Mouse (Mus musculus) hindbrain, postnatal 0 days (tissue): ENCODE measurements around the gene Fam207a. TPM values are rescaled to one million over a fixed set of nuclear protein-coding genes. Genes with fewer than 3 reads are reported as not detected.
A peak's percentile ranks its signal among the peaks of the same experiment; 100 is the strongest.

Source experiments
- ATAC-seq: fragments of 200-750 bp; cut with Nextera tagmentation; 2 replicates; pipeline ENCODE4 v1.8.0; 2017; ENCODE audit warnings: mild to moderate bottlenecking, moderate TSS enrichment, moderate library complexity
- DNase-seq: peaks from one replicate; pipeline ENCODE4 v3.0.0-alpha.2; 2015; ENCODE audit warnings: low spot score
- H3K27ac ChIP-seq: fragments of 300-500 bp; sonication (generic); 2 replicates; pipeline ENCODE4 v1.5.1; 2014; ENCODE audit warnings: mild to moderate bottlenecking
- H3K27me3 ChIP-seq: fragments of 300-500 bp; sonication (generic); 2 replicates; pipeline ENCODE4 v1.6.1; 2014; ENCODE audit warnings: low read length, mixed read lengths; ENCODE audit not compliant: insufficient read depth
- H3K36me3 ChIP-seq: fragments of 300-500 bp; sonication (generic); 2 replicates; pipeline ENCODE4 v1.6.1; 2014; ENCODE audit warnings: low read length, mixed read lengths; ENCODE audit not compliant: insufficient read depth
- H3K4me1 ChIP-seq: fragments of 300-500 bp; sonication (generic); 2 replicates; pipeline ENCODE4 v1.6.1; 2014; ENCODE audit warnings: antibody characterized with exemption, low read length, mixed read lengths; ENCODE audit not compliant: insufficient read depth
- H3K4me2 ChIP-seq: fragments of 300-500 bp; sonication (generic); 2 replicates; pipeline ENCODE4 v1.6.1; 2014; ENCODE audit warnings: low read depth, mild to moderate bottlenecking, low read length, moderate library complexity, mixed read lengths
- H3K4me3 ChIP-seq: fragments of 300-500 bp; sonication (generic); 2 replicates; pipeline ENCODE4 v1.5.1; 2014; ENCODE audit warnings: low read length
- H3K9ac ChIP-seq: fragments of 300-500 bp; sonication (generic); replicated peaks from 2 replicates; pipeline ENCODE4 v1.6.1; 2014; ENCODE audit warnings: mild to moderate bottlenecking, low read length, moderate library complexity, mixed read lengths
- H3K9me3 ChIP-seq: fragments of 300-500 bp; sonication (generic); 2 replicates; pipeline ENCODE4 v1.6.1; 2016; ENCODE audit warnings: low read length, mixed read lengths
- CTCF ChIP-seq: IDR thresholded peaks from 2 replicates; pipeline ENCODE4 v1.5.1; 2016; ENCODE audit warnings: antibody characterized with exemption, control low read depth, low read depth
- WGBS: fragments of 180-500 bp; shearing (Covaris S2); extraction: QIAGEN DNeasy Blood & Tissue Kit; methylation state at CpG from one replicate; pipeline ENCODE4 v1.1.7; 2014; 5-methylcytosine and 5-hydroxymethylcytosine counted together
- polyA plus RNA-seq: library from polyadenylated mRNA; unstranded; fragments of >200 nt; fragmentation: Nextera tagmentation; extraction: Ambion mirVana; gene quantifications from 2 replicates; pipeline ENCODE4 v1.2.1, GENCODE M21; 2015
- total RNA-seq: library from RNA; depleted of rRNA; stranded (reverse); fragments of >200 nt; gene quantifications from 2 replicates; pipeline ENCODE4 v1.2.3, GENCODE M21; 2014

Fam207a gene
- total and polyA plus RNA-seq, 2 experiments from 2014 or later = 31.8 to 56.2 TPM

- no peak for DNase-seq
- H3K4me1 ChIP-seq = no peaks in the 10 kb centered on the region
- no peak overlapping the region for H3K9ac ChIP-seq
- no peak for ATAC-seq
- WGBS = 84% methylated on average over 6 of the region's 6 CpGs
- H3K9me3 ChIP-seq = no peaks in the 10 kb centered on the region
- no peak overlapping the region for H3K4me3 ChIP-seq
- H3K4me2 ChIP-seq = no peak overlapping the region
- TF ChIP-seq CTCF = no peak
- no peaks in the 10 kb centered on the region for H3K27me3 ChIP-seq
- H3K27ac ChIP-seq = no peak overlapping the region
- no peaks in the 10 kb centered on the region for H3K36me3 ChIP-seq
These were observed 15.7 kb upstream of the Fam207a start for GRCm38 (mm10) chr10:77531026-77532019.

DNA sequence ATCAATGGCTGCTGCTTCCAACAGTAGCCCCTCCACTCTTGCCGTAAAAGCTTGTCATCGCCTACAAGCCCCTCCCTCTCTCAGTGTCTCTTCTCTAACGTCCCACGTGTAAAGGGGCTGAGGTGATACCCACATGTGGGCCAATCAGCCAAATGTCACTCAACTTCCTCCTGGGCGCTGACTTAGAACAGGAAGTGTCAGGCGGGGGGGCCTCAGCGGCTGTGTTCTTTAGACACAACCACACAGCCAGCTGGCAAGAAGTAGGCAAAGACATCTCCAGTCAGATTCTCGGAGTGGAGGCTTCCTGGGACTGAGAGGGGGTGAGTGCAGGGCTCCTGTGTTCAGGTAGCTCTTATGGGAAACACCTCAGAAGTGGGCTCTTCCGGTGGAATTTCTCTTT is 14.6 kb upstream of the Fam207a start, which contains the start of gene Itgb2:
Itgb2 (plus strand) TSS at position 113 of the 400 bp plus-strand sequence.
- WGBS = 71% methylated on average over 9 of the region's 9 CpGs
- no peak within 1 kb of the TSS for H3K9ac ChIP-seq
- no peaks in the 10 kb centered on the region for H3K9me3 ChIP-seq
- H3K27ac ChIP-seq = no peak within 1 kb of the TSS
- no peak within 1 kb of the TSS for H3K4me2 ChIP-seq
- TF ChIP-seq CTCF = no peak
- no peaks in the 10 kb centered on the region for H3K36me3 ChIP-seq
- ATAC-seq (no peak), DNase-seq (no peak)
- H3K4me1 ChIP-seq = no peaks in the 10 kb centered on the region
- H3K4me3 ChIP-seq = no peak within 1 kb of the TSS
- no peaks in the 10 kb centered on the region for H3K27me3 ChIP-seq

DNA sequence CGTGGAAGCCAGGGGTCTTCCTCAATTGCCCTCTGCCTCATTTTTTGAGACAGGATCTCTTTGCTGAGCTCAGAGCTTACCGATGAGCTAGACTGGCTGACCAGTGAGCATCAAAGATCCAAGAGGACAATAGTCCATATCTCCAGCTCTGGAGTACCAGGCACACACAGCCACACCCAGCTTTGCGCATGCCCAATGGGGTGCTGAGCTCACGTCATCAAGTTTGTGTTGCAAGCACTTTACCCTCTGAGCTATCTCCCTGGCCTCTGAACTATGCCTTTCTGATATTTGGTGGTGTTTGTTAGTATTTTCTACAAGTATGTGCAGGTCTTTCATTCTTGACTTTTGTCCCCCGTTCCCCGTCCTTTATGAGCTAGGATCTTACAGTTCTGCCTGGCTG is 13.0 kb upstream of the Fam207a start:
- no peaks in the 10 kb centered on the region for H3K4me1 ChIP-seq
- TF ChIP-seq CTCF = no peak
- no peak for ATAC-seq
- DNase-seq = no peak
- H3K4me2 ChIP-seq = no peak overlapping the region
- H3K36me3 ChIP-seq = no peaks in the 10 kb centered on the region
- H3K9ac ChIP-seq = no peak overlapping the region
- 86% methylated on average over 6 of the region's 6 CpGs for WGBS
- H3K27me3 ChIP-seq = no peaks in the 10 kb centered on the region
- no peak overlapping the region for H3K27ac ChIP-seq
- no peak overlapping the region for H3K4me3 ChIP-seq
- H3K9me3 ChIP-seq = no peaks in the 10 kb centered on the region

GRCm38 (mm10) chr10:77526488-77526887 is 10.9 kb upstream of the Fam207a start:
- 70% methylated on average over 2 of the region's 2 CpGs for WGBS

DNA sequence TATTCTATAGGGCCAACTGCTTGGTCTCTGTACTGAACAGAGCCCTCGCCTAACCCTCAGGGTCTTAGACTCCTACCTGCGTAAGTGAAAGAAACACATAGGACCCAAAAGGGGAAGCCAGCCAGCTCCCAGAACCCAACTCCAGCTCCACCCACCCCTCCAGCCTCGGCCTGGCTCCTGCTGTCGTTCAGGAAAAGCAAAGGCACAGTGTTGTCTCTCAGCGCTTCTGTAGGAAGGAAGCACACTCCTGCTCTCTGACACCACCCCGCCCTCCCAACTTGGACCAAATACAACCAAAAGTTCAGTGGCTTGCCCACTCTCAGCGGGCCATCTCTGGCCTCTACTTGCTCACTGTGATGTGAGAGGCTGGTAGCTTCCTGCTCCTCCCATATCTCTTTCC is 7.7 kb upstream of the Fam207a start:
- H3K4me1 ChIP-seq = no peaks in the 10 kb centered on the region
- 67% methylated on average over 7 of the region's 7 CpGs for WGBS
- no peaks in the 10 kb centered on the region for H3K9me3 ChIP-seq
- no peaks in the 10 kb centered on the region for H3K36me3 ChIP-seq
- no peak for TF ChIP-seq CTCF
- no peak overlapping the region for H3K4me3 ChIP-seq
- ATAC-seq (no peak), DNase-seq (no peak)
- no peaks in the 10 kb centered on the region for H3K27me3 ChIP-seq
- H3K27ac ChIP-seq = no peak overlapping the region
- H3K9ac ChIP-seq = no peak overlapping the region
- no peak overlapping the region for H3K4me2 ChIP-seq

More at GRCm38 (mm10) chr10:77526488-77526887, 10.9 kb upstream of the Fam207a start:
- TF ChIP-seq CTCF = no peak
- Histone ChIP-seq H3K4me1 (no peaks in the 10 kb centered on the region), H3K9ac (no peak overlapping the region), H3K9me3 (no peaks in the 10 kb centered on the region), H3K4me3 (no peak overlapping the region), H3K4me2 (no peak overlapping the region), H3K27ac (no peak overlapping the region), H3K27me3 (no peaks in the 10 kb centered on the region), H3K36me3 (no peaks in the 10 kb centered on the region)
- ATAC-seq (no peak), DNase-seq (no peak)

DNA sequence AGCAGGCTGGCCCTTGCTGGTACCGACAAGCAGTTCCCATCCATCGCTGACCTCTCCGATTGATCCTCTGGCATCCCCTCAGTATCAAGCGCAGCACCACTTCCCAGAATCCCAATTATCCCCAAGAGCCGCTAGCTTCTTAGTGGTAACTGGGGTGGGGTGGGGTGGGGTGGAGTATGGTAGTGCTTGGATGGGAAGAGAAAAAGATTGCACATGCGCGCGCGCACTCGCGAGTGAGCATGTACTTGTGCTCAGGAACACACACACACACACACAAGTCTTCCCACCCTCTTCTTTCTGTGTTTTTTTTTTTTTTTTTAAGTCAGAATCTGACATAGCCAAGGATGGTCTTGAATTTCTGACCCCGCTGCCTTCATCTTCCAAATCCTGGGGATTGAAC is 7.2 kb upstream of the Fam207a start:
- no peaks in the 10 kb centered on the region for H3K36me3 ChIP-seq
- peak overlapping the region; percentile 37 for H3K9ac ChIP-seq
- ATAC-seq (no peak), DNase-seq (no peak)
- H3K4me1 ChIP-seq = no peaks in the 10 kb centered on the region
- no peak for TF ChIP-seq CTCF
- no peaks in the 10 kb centered on the region for H3K9me3 ChIP-seq
- H3K4me3 ChIP-seq = peak overlapping the region; percentile 19
- H3K4me2 ChIP-seq = peak overlapping the region; percentile 55
- WGBS = 54% methylated on average over 12 of the region's 12 CpGs
- H3K27me3 ChIP-seq = no peaks in the 10 kb centered on the region
- H3K27ac ChIP-seq = no peak overlapping the region
